Mouse (Mus musculus) limb, embryonic 10.5 days (tissue): ENCODE measurements around the gene Epor. TPM values are rescaled to one million over a fixed set of nuclear protein-coding genes. Genes with fewer than 3 reads are reported as not detected.
A peak's percentile ranks its signal among the peaks of the same experiment; 100 is the strongest.

Source experiments
- DNase-seq: peaks from one replicate; pipeline ENCODE4 v3.0.0-alpha.2; 2017; ENCODE audit warnings: low spot score
- H3K27ac ChIP-seq: fragments of 300-500 bp; sonication (generic); 2 replicates; pipeline ENCODE4 v1.5.1; 2016; ENCODE audit warnings: mild to moderate bottlenecking
- H3K27me3 ChIP-seq: fragments of 300-500 bp; sonication (generic); 2 replicates; pipeline ENCODE4 v1.6.1; 2016; ENCODE audit warnings: low read depth, mild to moderate bottlenecking; ENCODE audit not compliant: poor library complexity, severe bottlenecking
- H3K36me3 ChIP-seq: fragments of 300-500 bp; sonication (generic); 2 replicates; pipeline ENCODE4 v1.6.1; 2016; ENCODE audit warnings: mild to moderate bottlenecking, moderate library complexity
- H3K4me1 ChIP-seq: fragments of 300-500 bp; sonication (generic); 2 replicates; pipeline ENCODE4 v1.6.1; 2016
- H3K4me3 ChIP-seq: fragments of 300-500 bp; sonication (generic); 2 replicates; pipeline ENCODE4 v1.5.1; 2016; ENCODE audit warnings: mild to moderate bottlenecking, moderate library complexity
- H3K9me3 ChIP-seq: fragments of 300-500 bp; sonication (generic); replicated peaks from 2 replicates; pipeline ENCODE4 v1.6.1; 2016; ENCODE audit warnings: mild to moderate bottlenecking
- WGBS: fragments of 180-500 bp; shearing (Covaris S2); methylation state at CpG from one replicate; pipeline ENCODE4 v1.1.7; 2016; 5-methylcytosine and 5-hydroxymethylcytosine counted together
- polyA plus RNA-seq: library from polyadenylated mRNA; unstranded; fragments of >200 nt; fragmentation: Nextera tagmentation; extraction: Ambion mirVana; gene quantifications from 2 replicates; pipeline ENCODE4 v1.2.1, GENCODE M21; 2016

Epor gene
- 7.6 and 8.2 TPM in 2 replicates for polyA plus RNA-seq

GRCm38 (mm10) chr9:21963417-21963816, at the start of gene Epor:
Epor (minus strand) TSS chr9:21963506.
- peak within 1 kb of the TSS; percentile 54 for H3K4me3 ChIP-seq
- peaks cover 46% of the 10 kb centered on the region for H3K4me1 ChIP-seq
- peaks cover 7% of the 10 kb centered on the region; the same call in 1 of the 2 replicates for H3K36me3 ChIP-seq
- H3K27ac ChIP-seq, result peak within 1 kb of the TSS; percentile 72
- DNase-seq, result peak; percentile 59
- no peaks in the 10 kb centered on the region for H3K9me3 ChIP-seq
- peaks cover 59% of the 10 kb centered on the region for H3K27me3 ChIP-seq
- WGBS, result 24% methylated on average over 8 of the region's 8 CpGs

GRCm38 (mm10) chr9:22012731-22013130, 49.4 kb upstream of the Epor start:
- H3K36me3 ChIP-seq, result peaks cover 77% of the 10 kb centered on the region
- DNase-seq, result no peak
- WGBS, result 92% methylated on average over 13 of the region's 13 CpGs
- H3K27ac ChIP-seq, result no peak overlapping the region
- no peaks in the 10 kb centered on the region for H3K4me1 ChIP-seq
- no peaks in the 10 kb centered on the region for H3K9me3 ChIP-seq
- H3K27me3 ChIP-seq, result no peaks in the 10 kb centered on the region
- H3K4me3 ChIP-seq, result no peak overlapping the region

- H3K4me1 ChIP-seq, result 0 out of 2 replicates have a peak, but pooled peaks cover 3% of the 10 kb centered on the region
- 93% methylated on average over 5 of the region's 5 CpGs for WGBS
- peaks cover 94% of the 10 kb centered on the region for H3K36me3 ChIP-seq
- H3K27ac ChIP-seq, result no peak overlapping the region
- H3K9me3 ChIP-seq, result no peaks in the 10 kb centered on the region
- DNase-seq, result no peak
- no peaks in the 10 kb centered on the region for H3K27me3 ChIP-seq
- no peak overlapping the region for H3K4me3 ChIP-seq
Measured at GRCm38 (mm10) chr9:22011055-22011454, 47.7 kb upstream of the Epor start.

- Histone ChIP-seq H3K4me3 (no peak overlapping the region), H3K36me3 (peaks cover 58% of the 10 kb centered on the region)
- WGBS, result 94% methylated on average over 12 of the region's 12 CpGs
Measured at GRCm38 (mm10) chr9:22004546-22004945, 41.2 kb upstream of the Epor start.

GRCm38 (mm10) chr9:22003163-22003554, 39.9 kb upstream of the Epor start:
- no peak for DNase-seq
- peak overlapping the region; percentile 81 for H3K27ac ChIP-seq
- 1% methylated on average over 18 of the region's 18 CpGs for WGBS

More at GRCm38 (mm10) chr9:22004546-22004945, 41.2 kb upstream of the Epor start:
- Histone ChIP-seq H3K4me1 (peaks cover 30% of the 10 kb centered on the region), H3K27ac (no peak overlapping the region), H3K27me3 (no peaks in the 10 kb centered on the region), H3K9me3 (no peaks in the 10 kb centered on the region)
- no peak for DNase-seq

GRCm38 (mm10) chr9:22002194-22003162, 39.2 kb upstream of the Epor start, which contains the start of the genes Ccdc151 and Prkcsh:
Ccdc151 (minus strand) TSS chr9:22002634.
Prkcsh (plus strand) TSS chr9:22002806.
- H3K36me3 ChIP-seq, result peaks cover 38% of the 10 kb centered on the region
- peak; percentile 98 for DNase-seq
- H3K27ac ChIP-seq, result peak within 1 kb of the TSS; percentile 81
- peak within 1 kb of the TSS; percentile 76 for H3K4me3 ChIP-seq
- peaks cover 30% of the 10 kb centered on the region for H3K4me1 ChIP-seq
- H3K27me3 ChIP-seq, result 0 out of 2 replicates have a peak, but pooled peaks cover 1% of the 10 kb centered on the region
- H3K9me3 ChIP-seq, result no peaks in the 10 kb centered on the region
- 6% methylated on average over 57 of the region's 57 CpGs for WGBS

More at GRCm38 (mm10) chr9:22003163-22003554, 39.9 kb upstream of the Epor start:
- no peaks in the 10 kb centered on the region for H3K9me3 ChIP-seq
- H3K4me3 ChIP-seq, result peak overlapping the region; percentile 76
- H3K4me1 ChIP-seq, result peaks cover 30% of the 10 kb centered on the region
- peaks cover 45% of the 10 kb centered on the region for H3K36me3 ChIP-seq
- no peaks in the 10 kb centered on the region for H3K27me3 ChIP-seq

GRCm38 (mm10) chr9:22001633-22002032, 38.3 kb upstream of the Epor start:
- Histone ChIP-seq H3K36me3 (peaks cover 30% of the 10 kb centered on the region), H3K27me3 (0 out of 2 replicates have a peak, but pooled peaks cover 5% of the 10 kb centered on the region), H3K4me1 (peaks cover 30% of the 10 kb centered on the region), H3K9me3 (no peaks in the 10 kb centered on the region), H3K27ac (no peak overlapping the region; the same call in 1 of the 2 replicates), H3K4me3 (peak overlapping the region; percentile 76; the same call in 1 of the 2 replicates)
- WGBS, result 85% methylated on average over 4 of the region's 4 CpGs
- no peak for DNase-seq

GRCm38 (mm10) chr9:22000296-22000695, 37.0 kb upstream of the Epor start:
- no peak overlapping the region for H3K27ac ChIP-seq
- H3K4me1 ChIP-seq, result peaks cover 26% of the 10 kb centered on the region
- H3K36me3 ChIP-seq, result peaks cover 16% of the 10 kb centered on the region
- no peaks in the 10 kb centered on the region for H3K9me3 ChIP-seq
- DNase-seq, result no peak
- H3K4me3 ChIP-seq, result no peak overlapping the region
- 0 out of 2 replicates have a peak, but pooled peaks cover 5% of the 10 kb centered on the region for H3K27me3 ChIP-seq
- 94% methylated on average over 6 of the region's 6 CpGs for WGBS

- no peaks in the 10 kb centered on the region for H3K9me3 ChIP-seq
- H3K36me3 ChIP-seq, result no peaks in the 10 kb centered on the region
- DNase-seq, result no peak
- 82% methylated on average over 3 of the region's 3 CpGs for WGBS
- no peaks in the 10 kb centered on the region for H3K4me1 ChIP-seq
- peaks cover 38% of the 10 kb centered on the region for H3K27me3 ChIP-seq
- no peak overlapping the region for H3K4me3 ChIP-seq
- H3K27ac ChIP-seq, result no peak overlapping the region
Measured at GRCm38 (mm10) chr9:21996178-21996867, 33.0 kb upstream of the Epor start.

- Histone ChIP-seq H3K27ac (no peak overlapping the region), H3K4me1 (peaks cover 30% of the 10 kb centered on the region), H3K27me3 (peaks cover 75% of the 10 kb centered on the region), H3K4me3 (no peak overlapping the region), H3K9me3 (no peaks in the 10 kb centered on the region), H3K36me3 (no peaks in the 10 kb centered on the region)
- DNase-seq, result no peak
- WGBS, result 79% methylated on average over 4 of the region's 4 CpGs
Measured at GRCm38 (mm10) chr9:21992227-21992626, 28.9 kb upstream of the Epor start.

- Histone ChIP-seq H3K27me3 (peaks cover 95% of the 10 kb centered on the region), H3K9me3 (no peaks in the 10 kb centered on the region), H3K4me3 (peak within 1 kb of the TSS; percentile 59), H3K36me3 (no peaks in the 10 kb centered on the region), H3K27ac (peak within 1 kb of the TSS; percentile 40; the same call in 1 of the 2 replicates), H3K4me1 (peaks cover 30% of the 10 kb centered on the region)
- under 1% methylated on average over 42 of the region's 42 CpGs for WGBS
- peak; percentile 76 for DNase-seq
Measured at GRCm38 (mm10) chr9:21989230-21990110, 26.2 kb upstream of the Epor start, which contains the start of gene Rgl3. Rgl3 (minus strand) TSS chr9:21989446.
